Mouse (Mus musculus) 3134 (cell line): ENCODE results near the gene Agpat2.

Experiments
- DNase-seq: peaks from one replicate; pipeline ENCODE4 v3.0.0-alpha.2; 2011; ENCODE audit warnings: low spot score; ENCODE audit not compliant: insufficient read length; ENCODE audit errors: extremely low read depth

Agpat2 gene

GRCm38 (mm10) chr2:26627921-26628739, 23.9 kb upstream of the Agpat2 start, which contains the start of gene Fam69b:
Fam69b (plus strand) TSS chr2:26628457.
- DNase-seq, result peak; percentile 61

DNA sequence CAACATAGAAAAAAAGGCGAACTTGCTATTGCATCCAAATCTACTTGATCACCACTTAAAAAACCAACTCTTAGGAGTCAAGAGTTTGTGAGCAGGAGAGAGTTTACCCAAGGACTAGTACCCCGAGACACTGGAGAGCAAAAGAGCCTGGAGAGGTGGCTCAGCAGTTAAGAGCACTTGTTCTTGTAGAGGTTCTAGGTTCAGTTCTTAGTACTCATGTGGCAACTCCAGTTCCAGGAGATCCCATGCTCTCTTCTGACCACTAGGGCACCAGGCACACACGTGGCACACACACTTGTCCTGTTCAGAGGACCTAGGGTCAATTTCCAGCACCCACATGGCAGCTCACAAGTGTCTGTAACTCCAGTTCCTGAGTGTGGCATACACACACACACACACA, 21.9 kb upstream of the Agpat2 start:
- DNase-seq, result no peak

GRCm38 (mm10) chr2:26625419-26625818, 21.2 kb upstream of the Agpat2 start:
- no peak for DNase-seq

- no peak for DNase-seq
Measured at GRCm38 (mm10) chr2:26622984-26623383, 18.8 kb upstream of the Agpat2 start.

DNA sequence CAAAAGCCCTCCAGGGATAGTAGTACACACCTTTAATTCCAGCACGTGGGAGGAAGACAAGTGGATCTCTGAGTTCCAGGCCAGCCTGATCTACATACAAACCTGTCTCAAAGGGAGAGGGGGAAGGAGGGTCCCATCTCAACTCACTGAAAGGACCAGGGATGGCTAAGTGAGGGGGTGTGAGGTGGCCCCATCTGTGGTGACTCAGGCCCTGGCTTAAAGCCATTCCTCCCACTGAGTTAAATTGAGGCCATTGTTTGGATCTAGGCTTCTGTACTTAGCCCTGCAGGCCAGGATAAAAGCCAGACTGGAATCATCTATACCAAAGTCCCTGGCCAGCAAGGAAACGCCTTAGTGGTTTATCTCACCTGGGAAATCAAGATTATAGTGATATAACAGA, 17.0 kb upstream of the Agpat2 start:
- DNase-seq, result no peak

DNA sequence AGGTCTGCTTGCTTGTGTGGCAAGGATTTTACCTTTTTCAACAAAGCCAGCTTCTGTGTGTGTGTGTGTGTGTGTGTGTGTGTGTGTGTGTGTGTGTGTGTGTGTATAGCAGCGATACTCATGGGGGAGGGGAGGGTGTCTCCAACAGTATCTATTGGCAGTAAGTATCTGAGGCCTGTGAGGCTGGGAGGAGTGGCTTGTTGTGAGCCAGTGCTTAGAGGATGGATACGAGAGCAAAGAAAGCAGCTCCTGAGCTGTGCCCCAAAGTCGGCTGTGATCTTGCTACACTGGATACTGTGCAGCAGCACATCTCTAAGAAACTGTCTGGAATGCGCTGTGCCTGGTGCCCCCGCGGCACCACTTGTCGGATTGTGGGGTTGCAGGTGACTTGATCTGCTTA, 13.7 kb upstream of the Agpat2 start:
- no peak for DNase-seq

- no peak for DNase-seq
Measured at GRCm38 (mm10) chr2:26617331-26617730, 13.1 kb upstream of the Agpat2 start.

DNA sequence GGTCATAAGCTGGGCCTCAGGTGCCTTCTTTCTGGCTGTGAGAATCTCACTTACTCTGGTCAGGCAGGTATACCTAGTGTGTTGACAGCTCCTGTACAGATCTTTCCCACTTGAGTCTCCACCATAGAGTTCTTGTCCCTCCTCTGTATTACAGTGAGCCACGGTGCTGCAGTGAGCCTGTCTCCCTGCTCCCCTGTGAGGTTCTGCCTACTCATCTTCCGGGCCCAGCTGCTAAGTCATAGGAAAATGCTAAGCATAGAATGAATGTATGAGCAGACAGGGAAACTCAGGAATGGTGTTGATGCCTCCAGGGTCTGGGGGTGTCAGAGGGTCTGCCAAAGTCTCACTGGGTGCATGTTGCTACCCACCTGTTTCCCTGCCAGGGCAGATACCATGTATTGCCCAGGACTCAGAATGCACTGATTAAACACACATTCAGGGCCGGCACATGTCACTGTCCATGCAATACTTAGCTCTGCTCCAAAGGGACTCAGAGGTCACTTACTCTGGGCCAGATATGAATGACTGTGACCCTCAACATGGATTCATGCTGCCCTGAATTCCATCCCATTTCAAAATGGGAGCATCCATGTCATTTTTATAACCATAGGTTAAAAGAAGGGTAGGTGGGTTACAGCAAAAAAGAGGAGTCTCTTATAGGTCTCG, 11.4 kb upstream of the Agpat2 start:
- DNase-seq, result no peak

DNA sequence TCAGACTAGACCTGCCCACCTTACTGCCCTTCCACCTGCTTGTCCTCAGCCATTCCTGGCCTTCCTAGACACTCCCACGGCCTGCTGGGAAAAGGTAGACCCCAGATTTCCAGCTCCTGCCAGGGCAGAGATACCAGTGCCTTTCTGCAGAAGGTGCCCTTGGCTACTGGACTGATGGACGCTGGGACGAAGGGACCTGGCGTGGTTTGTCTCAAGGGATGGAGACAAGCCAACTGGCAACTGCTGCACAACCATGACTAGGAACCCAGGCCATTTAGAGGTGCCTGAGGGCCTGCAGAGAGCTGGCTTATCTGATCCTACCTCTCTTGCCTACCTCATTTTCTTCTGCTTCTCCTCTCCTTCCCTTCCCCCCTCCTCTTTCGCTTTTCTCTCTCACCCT, 10.7 kb upstream of the Agpat2 start:
- DNase-seq, result no peak

DNA sequence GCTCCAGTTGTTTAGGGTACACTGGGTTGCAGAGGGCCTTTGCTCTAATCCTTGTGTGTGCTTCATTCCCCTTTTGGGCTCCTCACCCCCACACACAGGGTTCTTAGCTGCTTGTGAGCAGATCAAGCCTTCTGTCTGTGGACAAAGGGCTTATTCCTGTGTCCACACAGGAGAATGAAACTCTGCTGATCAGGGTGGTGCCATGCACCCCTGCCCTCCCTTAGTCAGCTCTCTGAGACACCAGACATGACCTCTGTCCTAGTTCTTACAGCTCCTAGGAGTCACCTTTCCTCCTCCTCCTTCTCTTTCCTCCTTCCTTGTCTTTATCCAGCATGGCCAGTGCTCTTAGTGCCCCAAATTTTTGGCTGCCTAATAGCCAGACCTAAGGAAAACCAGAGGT, 7.7 kb upstream of the Agpat2 start:
- no peak for DNase-seq

GRCm38 (mm10) chr2:26611054-26611453, 6.8 kb upstream of the Agpat2 start:
- DNase-seq, result no peak

GRCm38 (mm10) chr2:26610526-26610925, 6.3 kb upstream of the Agpat2 start:
- no peak for DNase-seq

DNA sequence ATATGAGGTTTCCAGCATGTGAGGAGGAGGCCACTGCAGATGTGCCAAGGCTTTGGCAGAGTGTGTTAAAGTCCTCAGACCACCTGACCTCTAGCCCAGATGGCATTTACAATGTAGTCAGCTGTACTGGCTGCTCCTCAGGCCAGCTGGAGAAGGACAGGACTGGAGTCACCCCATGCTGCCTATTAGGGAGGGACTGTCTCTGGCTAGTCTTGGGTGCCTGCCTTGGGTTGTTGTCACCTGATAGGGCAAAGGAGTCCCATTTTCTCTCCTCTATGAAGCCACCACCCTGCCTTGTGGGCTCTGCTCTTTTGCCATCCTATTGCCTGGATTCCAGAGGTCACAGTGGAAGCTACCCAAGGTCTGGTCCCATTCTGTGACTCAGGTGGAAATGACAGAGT, 5.0 kb upstream of the Agpat2 start:
- no peak for DNase-seq

DNA sequence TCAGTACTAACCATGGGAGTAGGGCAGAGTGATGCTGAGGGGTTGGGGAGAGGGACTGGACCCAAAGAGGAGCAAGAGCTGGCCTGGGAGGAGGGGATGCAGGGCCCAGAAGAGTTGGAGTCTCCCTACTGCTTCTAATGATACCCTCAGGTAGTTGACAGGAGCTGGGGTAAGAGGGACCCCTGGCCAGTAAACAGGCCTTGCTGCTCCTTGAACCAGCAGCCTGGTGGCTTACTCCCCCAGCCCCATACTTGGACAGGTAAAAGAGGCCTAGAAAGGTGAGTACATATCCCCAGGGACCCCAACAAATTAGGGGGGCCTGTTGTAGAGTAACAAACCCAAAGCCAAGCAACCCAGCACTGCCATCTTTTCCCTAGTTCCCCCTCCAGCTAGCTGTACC, 4.6 kb upstream of the Agpat2 start:
- DNase-seq, result no peak

DNA sequence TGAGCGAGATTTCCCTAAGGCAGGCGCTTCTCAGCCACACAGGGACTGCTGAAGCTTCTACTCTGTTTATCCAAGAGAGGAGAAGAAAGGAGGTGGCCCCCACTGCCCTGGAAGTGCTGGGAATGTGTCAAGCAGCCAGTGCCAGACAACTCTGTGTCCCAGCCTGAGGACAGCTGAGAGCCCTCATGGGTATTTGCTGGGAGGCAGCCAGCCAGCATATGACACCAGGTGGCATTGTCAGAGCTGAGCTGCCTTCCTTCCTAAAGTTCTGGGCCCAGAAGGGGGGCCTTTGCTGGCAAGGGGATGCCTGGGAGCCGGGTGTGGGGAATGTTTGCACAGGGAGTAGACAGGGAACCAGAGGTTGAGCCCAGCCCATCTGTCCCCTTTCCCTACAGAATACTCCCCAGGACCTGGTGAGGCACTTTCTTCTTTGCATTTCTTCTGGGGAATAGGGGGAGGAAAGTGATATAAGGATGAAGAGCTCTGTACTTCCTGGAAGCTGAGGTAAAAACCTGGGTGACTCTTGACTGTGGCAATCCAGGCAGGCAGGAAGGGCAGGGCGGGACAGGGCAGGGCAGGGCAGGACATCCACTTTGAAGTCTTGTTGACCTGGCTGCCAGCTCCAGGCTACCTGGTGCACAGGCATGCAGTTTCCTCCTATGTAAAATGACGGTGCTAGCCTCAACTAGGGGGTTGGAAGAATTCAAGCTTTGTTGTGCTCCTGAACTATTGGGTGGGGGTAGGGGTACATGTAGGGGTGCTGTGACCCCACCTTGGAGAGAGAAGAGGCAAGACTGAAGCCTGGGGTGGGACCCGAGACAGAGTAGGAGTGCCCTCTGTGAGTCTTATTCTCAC, 3.1 kb upstream of the Agpat2 start:
- DNase-seq, result no peak

DNA sequence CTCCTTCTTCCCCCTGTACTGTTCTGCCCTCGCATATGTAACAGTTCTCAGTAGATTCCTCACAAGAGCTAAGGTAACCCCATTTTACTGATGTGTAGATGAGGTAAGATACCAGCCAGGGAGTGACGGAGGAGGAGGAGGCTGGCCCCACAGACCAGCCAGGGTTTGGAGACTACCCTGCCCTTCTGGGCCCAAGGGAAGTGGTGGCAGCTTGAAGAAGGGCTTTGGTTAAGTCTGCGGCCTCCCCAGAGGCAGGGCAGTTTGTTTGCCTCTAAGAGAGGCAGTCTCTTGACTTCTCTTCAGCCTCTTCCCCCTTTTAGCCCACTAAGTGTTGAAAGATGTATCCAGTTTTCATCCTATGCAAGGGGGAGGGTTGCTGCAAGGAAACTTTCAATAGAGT, 2.4 kb upstream of the Agpat2 start:
- DNase-seq, result no peak

GRCm38 (mm10) chr2:26605331-26605730, 1.1 kb upstream of the Agpat2 start:
- DNase-seq, result no peak

DNA sequence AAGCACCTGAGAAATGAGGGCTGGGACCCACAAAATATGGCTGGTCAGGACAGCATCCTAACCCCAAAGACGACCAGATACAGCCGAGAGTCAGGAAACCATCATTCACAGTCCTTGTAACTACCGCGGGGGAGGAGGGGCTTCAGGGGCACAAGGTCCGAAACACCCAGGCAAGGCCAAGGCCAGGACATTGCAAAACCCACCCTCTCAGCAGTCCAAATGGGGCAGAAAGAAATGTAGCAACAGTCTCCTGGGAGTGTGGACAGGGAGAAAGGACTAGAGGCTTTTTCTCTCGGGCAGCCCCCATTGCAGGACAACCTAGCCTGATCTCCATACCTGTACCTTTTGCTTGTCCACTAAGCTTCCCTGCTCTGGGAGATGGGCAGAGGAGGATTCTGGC, 1.1 kb downstream of the Agpat2 start:
- DNase-seq, result no peak

DNA sequence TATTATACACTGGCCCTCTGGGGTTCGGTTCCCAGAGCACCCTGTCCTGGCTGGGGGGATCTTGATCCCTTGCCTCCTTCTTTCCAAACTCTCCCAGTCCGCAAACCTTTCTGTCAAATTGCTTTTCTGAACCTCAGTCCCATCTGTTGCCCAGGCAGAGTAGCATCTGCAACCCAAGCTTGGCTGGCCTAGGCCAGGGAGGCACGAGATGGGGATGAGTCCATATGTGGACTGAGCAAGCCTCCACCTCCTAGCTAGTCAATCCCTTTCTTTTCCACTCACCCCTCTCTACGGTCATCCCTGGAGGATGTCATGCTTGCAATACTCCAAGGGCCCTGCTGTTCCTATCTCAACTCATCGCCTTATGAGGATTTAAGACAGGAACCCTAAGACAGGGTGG, 1.6 kb downstream of the Agpat2 start:
- no peak for DNase-seq

GRCm38 (mm10) chr2:26601595-26601994, 2.6 kb downstream of the Agpat2 start:
- no peak for DNase-seq

DNA sequence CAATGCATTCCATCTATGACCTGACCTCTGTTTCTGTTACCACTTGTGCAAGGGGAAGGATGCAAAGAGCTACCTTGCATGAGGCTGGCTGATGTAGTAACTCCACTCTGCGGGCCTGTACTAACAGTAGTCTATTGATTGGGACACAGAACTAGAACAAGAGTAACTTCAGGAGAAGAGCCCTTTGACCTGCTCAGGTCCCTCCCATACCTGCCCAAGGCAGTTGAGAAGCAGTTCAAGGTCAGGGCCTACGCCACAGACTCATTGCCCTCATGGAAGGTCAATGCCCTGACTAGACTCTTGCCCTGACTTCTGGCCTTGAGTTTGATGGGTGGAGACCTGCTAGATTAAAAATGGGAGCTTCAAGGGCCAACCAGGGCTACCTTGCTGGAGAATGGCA, 3.6 kb downstream of the Agpat2 start:
- DNase-seq, result no peak
